Mouse (Mus musculus) midbrain, postnatal 0 days (tissue): ENCODE results near the gene Slc22a17. TPM values are rescaled to one million over a fixed set of nuclear protein-coding genes. Genes with fewer than 3 reads are reported as not detected.

Source experiments
- ATAC-seq: fragments of 200-750 bp; cut with Nextera tagmentation; 2 replicates; pipeline ENCODE4 v1.8.0; 2017; ENCODE audit warnings: moderate number of reproducible peaks, mild to moderate bottlenecking, moderate TSS enrichment, moderate library complexity; ENCODE audit not compliant: low FRiP score
- DNase-seq: peaks from one replicate; pipeline ENCODE4 v3.0.0-alpha.2; 2015; ENCODE audit warnings: low spot score
- H3K27ac ChIP-seq: fragments of 300-500 bp; sonication (generic); 2 replicates; pipeline ENCODE4 v1.5.1; 2014; ENCODE audit warnings: low read depth, mild to moderate bottlenecking, low read length, mixed read lengths
- H3K27me3 ChIP-seq: fragments of 300-500 bp; sonication (generic); 2 replicates; pipeline ENCODE4 v1.6.1; 2014; ENCODE audit warnings: low read length, control low read depth, mixed read lengths; ENCODE audit not compliant: insufficient read depth
- H3K36me3 ChIP-seq: fragments of 300-500 bp; sonication (generic); 2 replicates; pipeline ENCODE4 v1.6.1; 2014; ENCODE audit warnings: low read length, control low read depth, mixed read lengths; ENCODE audit not compliant: insufficient read depth
- H3K4me1 ChIP-seq: fragments of 300-500 bp; sonication (generic); 2 replicates; pipeline ENCODE4 v1.6.1; 2014; ENCODE audit warnings: mild to moderate bottlenecking, control low read depth, antibody characterized with exemption, low read length, mixed read lengths; ENCODE audit not compliant: insufficient read depth
- H3K4me2 ChIP-seq: fragments of 300-500 bp; sonication (generic); 2 replicates; pipeline ENCODE4 v1.6.1; 2014; ENCODE audit warnings: low read depth, mild to moderate bottlenecking, low read length, mixed read lengths; ENCODE audit not compliant: poor library complexity, severe bottlenecking
- H3K4me3 ChIP-seq: fragments of 300-500 bp; sonication (generic); 2 replicates; pipeline ENCODE4 v1.5.1; 2014; ENCODE audit warnings: low read depth, mild to moderate bottlenecking, low read length, moderate library complexity
- H3K9ac ChIP-seq: fragments of 300-500 bp; sonication (generic); replicated peaks from 2 replicates; pipeline ENCODE4 v1.6.1; 2014; ENCODE audit warnings: mild to moderate bottlenecking, low read length, moderate library complexity, mixed read lengths; ENCODE audit not compliant: poor library complexity, severe bottlenecking
- H3K9me3 ChIP-seq: fragments of 300-500 bp; sonication (generic); 2 replicates; pipeline ENCODE4 v1.6.1; 2016; ENCODE audit warnings: low read length, control low read depth
- CTCF ChIP-seq: IDR thresholded peaks from 2 replicates; pipeline ENCODE4 v1.5.1; 2016; ENCODE audit warnings: antibody characterized with exemption, mild to moderate bottlenecking
- WGBS: fragments of 180-500 bp; shearing (Covaris S2); extraction: QIAGEN DNeasy Blood & Tissue Kit; methylation state at CpG from one replicate; pipeline ENCODE4 v1.1.7; 2014; 5-methylcytosine and 5-hydroxymethylcytosine counted together
- polyA plus RNA-seq: library from polyadenylated mRNA; unstranded; fragments of >200 nt; fragmentation: Nextera tagmentation; extraction: Ambion mirVana; gene quantifications from 2 replicates; pipeline ENCODE4 v1.2.1, GENCODE M21; 2015
- total RNA-seq: library from RNA; depleted of rRNA; stranded (reverse); fragments of >200 nt; gene quantifications from 2 replicates; pipeline ENCODE4 v1.2.3, GENCODE M21; 2014

Slc22a17 gene
- total and polyA plus RNA-seq, 2 experiments from 2014 or later, result 345 to 558 TPM

DNA sequence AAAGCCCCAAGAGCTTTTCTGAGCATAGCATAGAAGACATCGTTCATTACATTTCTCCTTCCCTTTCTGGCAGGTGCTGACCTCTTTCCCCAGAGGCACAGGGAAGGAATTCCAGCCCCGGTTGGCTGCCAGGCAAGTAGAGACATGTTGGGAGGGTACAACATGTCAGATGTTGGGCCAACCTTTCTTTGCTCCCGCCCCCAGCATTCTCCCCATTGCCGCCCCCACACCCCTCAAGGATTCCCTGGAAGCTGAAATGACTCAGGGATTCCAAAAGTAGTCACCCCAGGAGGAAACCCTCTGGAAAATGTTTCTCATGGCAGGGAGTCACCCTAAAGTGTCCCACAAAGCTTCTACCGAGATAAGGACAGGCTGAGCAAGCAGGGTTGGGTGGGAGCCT lies 16.9 kb upstream of the Slc22a17 start:
- TF ChIP-seq CTCF, result no peak
- no peak overlapping the region for H3K4me2 ChIP-seq
- H3K9ac ChIP-seq, result no peak overlapping the region
- no peaks in the 10 kb centered on the region for H3K9me3 ChIP-seq
- H3K27ac ChIP-seq, result no peak overlapping the region
- DNase-seq (no peak), ATAC-seq (no peak)
- peaks cover 8% of the 10 kb centered on the region; the same call in 1 of the 2 replicates for H3K4me1 ChIP-seq
- H3K4me3 ChIP-seq, result no peak overlapping the region
- no peaks in the 10 kb centered on the region for H3K27me3 ChIP-seq
- H3K36me3 ChIP-seq, result no peaks in the 10 kb centered on the region
- WGBS, result 78% methylated on average over 5 of the region's 5 CpGs

DNA sequence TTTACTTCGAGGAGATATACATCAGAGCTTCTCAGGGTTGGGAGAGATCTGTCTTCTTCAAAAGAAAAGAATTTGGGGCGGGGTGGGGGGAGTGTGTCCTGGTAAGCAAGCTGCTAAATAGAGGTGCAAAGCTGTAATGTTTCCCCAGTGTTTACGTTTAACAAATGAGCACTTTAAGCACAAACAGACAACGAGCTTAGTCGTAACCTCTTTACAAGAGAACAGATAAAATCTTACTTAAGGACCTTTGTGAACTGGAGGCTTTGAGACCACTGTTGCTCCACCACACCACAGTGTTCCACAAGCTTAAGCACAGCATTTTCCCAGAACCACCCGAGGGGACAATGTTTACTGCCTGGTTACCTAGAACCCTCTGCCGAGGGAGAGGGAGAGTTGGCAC lies 14.4 kb upstream of the Slc22a17 start:
- Histone ChIP-seq H3K4me1 (peaks cover 12% of the 10 kb centered on the region; the same call in 1 of the 2 replicates), H3K4me2 (peak overlapping the region; percentile 97), H3K27me3 (no peaks in the 10 kb centered on the region), H3K36me3 (no peaks in the 10 kb centered on the region), H3K9me3 (no peaks in the 10 kb centered on the region), H3K4me3 (peak overlapping the region; percentile 49; the same call in 1 of the 2 replicates), H3K27ac (peak overlapping the region; percentile 85), H3K9ac (peak overlapping the region; percentile 80)
- 21% methylated on average over 7 of the region's 7 CpGs for WGBS
- no peak for DNase-seq
- no peak for ATAC-seq
- TF ChIP-seq CTCF, result no peak

DNA sequence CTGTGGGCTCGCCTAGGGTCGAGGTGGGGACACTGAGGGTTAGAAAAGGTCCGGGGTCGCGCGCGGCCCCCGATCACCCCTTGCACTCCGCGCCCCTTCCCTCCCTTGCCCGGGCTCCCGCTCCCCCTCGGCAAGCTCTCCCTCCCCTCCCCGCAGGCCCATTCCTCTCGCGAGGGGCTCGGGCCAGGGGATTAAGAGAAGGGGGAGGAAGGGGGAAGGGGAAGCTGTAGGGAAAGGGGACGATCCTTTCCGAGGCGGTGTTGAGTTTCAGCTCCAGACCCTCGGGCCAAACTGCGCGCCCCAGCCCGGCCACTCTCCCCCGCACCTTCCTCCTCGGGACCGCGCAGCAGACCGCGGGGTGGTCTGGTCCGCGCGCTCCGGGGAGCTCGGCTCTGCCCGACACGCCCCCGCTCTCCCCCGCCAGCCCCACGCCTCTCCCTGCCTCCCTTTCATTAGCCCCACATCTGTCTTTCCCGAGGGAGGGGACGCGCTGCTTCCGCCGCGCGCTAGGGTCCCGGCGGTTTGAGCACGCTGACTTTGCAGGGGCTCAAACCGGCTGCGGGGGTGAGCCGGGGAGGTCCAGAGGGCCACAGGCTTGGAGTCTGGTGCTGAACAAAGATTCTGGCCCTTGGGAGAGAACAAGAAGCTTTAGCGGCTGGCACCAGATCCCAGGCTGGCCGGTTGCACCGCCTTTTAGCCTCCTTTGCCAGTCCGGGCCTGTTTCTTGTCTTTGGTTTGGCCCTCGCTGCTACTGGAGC lies 13.6 kb upstream of the Slc22a17 start:
- Histone ChIP-seq H3K4me3 (peak overlapping the region; percentile 49), H3K4me2 (peak overlapping the region; percentile 97), H3K4me1 (peaks cover 12% of the 10 kb centered on the region; the same call in 1 of the 2 replicates), H3K9ac (peak overlapping the region; percentile 80), H3K27ac (peak overlapping the region; percentile 85), H3K9me3 (peaks cover under 1% of the 10 kb centered on the region; the same call in 1 of the 2 replicates), H3K36me3 (no peaks in the 10 kb centered on the region), H3K27me3 (no peaks in the 10 kb centered on the region)
- DNase-seq (peak; percentile 71), ATAC-seq (peak; percentile 77)
- under 1% methylated on average over 51 of the region's 58 CpGs for WGBS
- no peak for TF ChIP-seq CTCF

DNA sequence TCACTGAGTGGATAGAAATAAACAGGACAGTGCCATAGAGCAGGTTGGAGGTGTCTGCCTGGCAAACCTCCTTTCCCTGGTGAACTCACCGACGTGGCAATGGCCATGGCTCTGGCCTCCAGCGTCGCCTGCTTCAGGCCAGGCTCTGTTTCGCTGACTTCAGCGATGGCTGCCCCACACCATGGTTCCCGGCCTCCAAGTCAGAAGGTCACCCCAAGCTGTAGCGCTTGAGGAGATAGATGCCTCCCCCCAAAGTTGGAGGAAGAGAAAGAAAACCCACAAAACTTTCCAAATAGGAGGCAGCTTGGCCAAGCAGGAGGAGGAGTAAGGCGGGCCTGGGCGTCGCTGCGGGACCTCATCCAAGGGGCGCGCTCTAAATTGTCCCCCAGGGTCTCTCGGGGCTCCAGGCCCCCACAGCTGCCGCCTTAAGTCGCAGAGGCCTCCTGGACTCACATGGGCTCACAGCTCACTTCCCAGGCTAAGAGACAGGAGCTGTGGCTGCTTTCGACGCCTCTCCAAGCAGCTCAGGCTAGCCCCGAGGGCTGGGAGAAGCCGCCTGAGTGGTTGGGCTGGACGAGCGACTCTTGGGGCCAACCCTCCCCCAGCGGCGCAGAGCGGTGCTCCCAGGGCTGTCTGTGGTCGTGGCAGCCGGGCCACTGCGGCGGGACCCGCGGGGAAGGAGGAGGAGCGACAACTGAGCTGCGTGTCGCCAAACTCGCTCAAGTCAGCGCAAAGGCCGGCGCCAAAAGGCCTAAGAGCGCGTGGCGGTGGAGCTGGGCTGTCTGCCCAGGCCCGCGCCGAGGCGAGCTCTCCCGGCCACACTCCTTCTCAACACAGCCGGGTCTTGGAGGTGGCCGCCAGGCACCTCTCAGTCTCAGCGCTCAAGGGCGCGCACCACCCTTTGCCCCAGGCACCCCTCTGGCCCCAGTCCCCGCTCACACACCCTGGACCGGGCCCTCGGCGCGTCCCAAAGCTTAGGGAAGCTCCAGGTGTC lies 12.7 kb upstream of the Slc22a17 start, which contains the start of gene Efs:
Gene Efs (minus strand): TSS at position 778 of the 994 bp plus-strand sequence.
- peak; percentile 72 for DNase-seq
- Histone ChIP-seq H3K4me3 (peak within 1 kb of the TSS; percentile 49), H3K27me3 (no peaks in the 10 kb centered on the region), H3K4me1 (peaks cover 12% of the 10 kb centered on the region; the same call in 1 of the 2 replicates), H3K27ac (peak within 1 kb of the TSS; percentile 85), H3K9me3 (peaks cover 8% of the 10 kb centered on the region), H3K9ac (peak within 1 kb of the TSS; percentile 80), H3K4me2 (peak within 1 kb of the TSS; percentile 97), H3K36me3 (no peaks in the 10 kb centered on the region)
- 4% methylated on average over 52 of the region's 57 CpGs for WGBS
- ATAC-seq, result peak; percentile 68
- TF ChIP-seq CTCF, result no peak

DNA sequence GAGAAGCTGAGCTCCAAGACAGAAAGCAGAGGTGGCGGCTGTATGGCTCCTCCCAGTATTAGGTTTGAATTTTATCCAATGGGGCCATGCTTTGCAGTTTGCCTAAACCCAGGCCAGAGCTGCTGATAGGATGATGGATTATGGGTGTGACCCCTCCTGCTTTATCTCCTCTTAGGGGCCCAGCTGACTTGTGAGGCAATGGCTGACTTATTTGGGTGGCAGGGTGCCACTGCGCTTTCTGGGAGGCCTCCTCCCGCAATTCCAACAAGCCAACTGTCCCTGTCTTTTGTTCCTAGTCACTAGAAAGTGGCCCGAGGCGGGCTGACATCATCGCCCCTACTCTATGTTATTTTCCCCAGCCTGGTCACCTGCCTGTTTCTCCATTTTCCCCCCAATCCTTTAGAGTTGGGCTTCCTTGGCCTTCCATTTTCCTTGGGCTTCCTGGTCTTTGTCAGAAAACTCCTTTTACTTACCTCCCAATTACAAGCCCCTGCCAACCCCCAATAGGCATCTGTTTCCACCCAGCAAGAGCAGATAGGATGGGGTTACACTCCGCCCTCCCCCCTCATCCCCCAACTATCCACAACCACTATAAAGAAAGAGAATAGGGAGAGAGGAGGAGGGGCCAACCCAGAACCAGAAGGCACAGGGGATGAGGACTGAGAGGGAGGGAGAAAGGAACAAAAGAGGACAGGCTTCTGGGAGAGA lies 11.9 kb upstream of the Slc22a17 start:
- peak overlapping the region; percentile 85 for H3K27ac ChIP-seq
- WGBS, result 29% methylated on average over 7 of the region's 7 CpGs
- no peaks in the 10 kb centered on the region for H3K27me3 ChIP-seq
- H3K36me3 ChIP-seq, result peaks cover 3% of the 10 kb centered on the region; the same call in 1 of the 2 replicates
- 0 out of 2 replicates have a peak overlapping the region, but pooled peaks have one; percentile 80 for H3K9ac ChIP-seq
- DNase-seq (peak; percentile 79), ATAC-seq (peak; percentile 28; the same call in 1 of the 2 replicates)
- peaks cover 12% of the 10 kb centered on the region; the same call in 1 of the 2 replicates for H3K4me1 ChIP-seq
- H3K9me3 ChIP-seq, result peaks cover 8% of the 10 kb centered on the region
- H3K4me2 ChIP-seq, result peak overlapping the region; percentile 97
- TF ChIP-seq CTCF, result no peak
- peak overlapping the region; percentile 49 for H3K4me3 ChIP-seq
